Mouse (Mus musculus) brain, embryonic 14.5 days (tissue): ENCODE results near the gene Ccnd1.

Source experiments
- CTCF ChIP-seq: fragments of 200-500 bp; IDR thresholded peaks from 2 replicates; pipeline ENCODE4 v1.5.1; 2012; ENCODE audit warnings: inconsistent platforms, mild to moderate bottlenecking, moderate library complexity, borderline replicate concordance; ENCODE audit not compliant: insufficient read depth, insufficient read length; ENCODE audit errors: extremely low read depth
- POLR2A ChIP-seq: fragments of 200-500 bp; IDR thresholded peaks from 2 replicates; pipeline ENCODE4 v1.6.1; 2012; ENCODE audit warnings: mild to moderate bottlenecking, inconsistent platforms, borderline replicate concordance; ENCODE audit not compliant: poor library complexity, insufficient read depth, insufficient read length, severe bottlenecking; ENCODE audit errors: extremely low read depth

DNA sequence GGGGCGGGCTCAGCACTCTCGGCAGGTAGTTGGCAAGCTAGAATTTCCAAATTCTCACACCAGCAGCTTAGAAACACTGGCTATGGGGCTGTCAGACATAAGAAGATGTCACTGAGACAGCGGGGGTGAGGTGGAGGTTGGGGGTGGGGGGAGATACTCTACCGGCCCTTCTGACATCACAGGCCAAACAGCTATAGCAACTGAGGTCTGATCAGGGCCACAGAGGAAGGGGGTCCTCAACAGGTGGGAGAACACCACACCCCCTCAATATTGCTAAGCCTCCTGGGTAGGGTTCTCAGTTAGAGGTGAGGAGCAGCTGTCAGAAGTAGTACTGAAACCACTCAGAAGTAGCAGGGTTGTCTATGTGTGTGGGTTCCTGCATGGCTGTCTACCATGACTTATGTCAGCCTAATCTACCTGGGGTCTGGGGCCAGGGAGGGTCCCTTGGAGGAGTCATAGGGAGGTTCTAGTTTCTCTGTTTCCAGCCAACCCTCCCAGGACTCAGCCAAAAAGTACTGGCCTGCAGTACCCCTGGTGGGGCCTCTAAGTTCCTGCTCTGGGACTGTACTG lies 3.3 kb downstream of the Ccnd1 start:
- no peak for TF ChIP-seq CTCF
- no peak for TF ChIP-seq POLR2A
